Mouse (Mus musculus) right cerebral cortex, postnatal 14 days (tissue): ENCODE measurements around the gene Rps26.
A peak's percentile ranks its signal among the peaks of the same experiment; 100 is the strongest.
"Not testable (repeated sequence)": the region's sequence is repeated elsewhere in the genome, so short reads cannot be mapped to it uniquely, and the experiment has no call there.

Source experiments
- DNase-seq: peaks from one replicate; pipeline ENCODE4 v3.0.0; 2022

Rps26 gene

DNA sequence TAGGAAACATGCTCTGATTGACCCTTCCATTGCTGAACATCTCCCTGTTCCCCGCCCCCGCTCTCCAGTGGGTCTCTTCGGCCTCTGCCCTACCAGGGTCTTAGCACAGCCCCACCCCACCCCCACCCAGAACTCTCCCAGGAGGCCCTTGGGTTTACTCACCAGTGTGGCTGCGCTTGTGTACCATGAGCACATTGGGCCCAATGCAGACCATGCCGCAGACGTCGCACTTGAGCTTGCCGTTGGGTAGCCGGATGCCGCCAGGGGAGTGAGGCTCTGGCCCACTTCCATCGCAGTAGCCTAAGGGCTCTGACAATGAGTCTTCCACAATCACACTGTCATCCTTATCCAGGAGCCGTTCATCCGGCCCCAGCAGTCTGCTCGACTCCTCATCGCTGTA, 14.3 kb upstream of the Rps26 start:
- no peak for DNase-seq

DNA sequence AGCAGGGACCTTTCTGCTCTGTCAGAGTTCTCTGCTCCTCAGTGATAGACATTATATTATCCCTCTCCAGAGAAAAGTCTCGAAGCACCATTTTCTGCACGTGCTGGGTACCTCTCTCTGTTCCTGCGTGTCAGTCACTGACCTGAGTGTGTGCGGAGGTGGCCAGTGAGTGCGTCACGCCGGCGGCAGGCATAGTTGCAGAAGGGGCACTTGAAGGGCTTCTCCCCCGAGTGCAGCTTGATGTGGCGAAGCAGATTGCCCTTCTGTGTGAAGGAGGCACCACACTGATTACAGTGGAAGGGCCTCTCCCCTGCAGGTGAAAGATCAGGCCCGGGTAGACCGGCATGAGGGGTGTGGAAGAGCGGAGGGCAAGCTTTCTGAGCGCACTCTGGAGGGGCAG, 13.5 kb upstream of the Rps26 start:
- DNase-seq: no peak

DNA sequence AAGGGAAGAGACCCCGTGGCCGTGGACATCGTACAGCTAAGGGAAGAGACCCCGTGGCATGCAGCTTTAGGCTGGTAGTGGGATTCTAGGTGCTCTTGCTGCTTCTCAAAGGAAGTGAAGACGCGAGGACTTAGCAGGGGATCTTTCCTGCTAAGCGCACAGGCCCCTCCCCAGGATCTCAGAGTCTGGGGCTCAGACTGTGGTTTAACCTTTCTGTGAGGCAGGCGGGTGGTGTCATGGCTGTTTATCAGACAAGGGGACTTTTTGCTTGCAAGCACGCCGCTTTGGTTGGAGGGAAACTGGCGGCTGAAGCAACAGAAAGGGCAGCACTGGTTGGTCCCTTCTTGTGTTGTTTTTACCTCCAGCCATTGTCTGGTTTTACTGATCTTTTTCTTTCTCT, 10.5 kb upstream of the Rps26 start:
- no peak for DNase-seq

DNA sequence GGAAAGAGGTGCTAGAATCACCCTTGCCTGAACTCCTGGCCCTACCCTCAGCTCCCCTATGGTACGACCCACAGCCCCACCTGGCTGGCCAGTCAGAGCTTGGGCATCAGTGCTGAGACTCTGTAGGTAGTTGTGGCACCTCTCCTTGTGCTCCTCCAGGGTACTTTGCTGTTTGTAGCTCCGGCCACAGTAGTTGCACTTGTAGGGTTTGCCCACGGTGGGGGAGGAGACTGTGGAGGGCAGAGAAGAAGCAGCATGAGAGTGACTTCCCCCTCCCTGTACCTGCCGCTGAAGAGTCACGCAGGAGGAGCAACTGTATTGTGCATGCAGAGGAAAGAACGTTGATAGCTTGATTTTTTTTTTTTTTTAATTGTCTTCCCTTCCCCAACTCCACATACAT, 10.0 kb upstream of the Rps26 start:
- no peak for DNase-seq

DNA sequence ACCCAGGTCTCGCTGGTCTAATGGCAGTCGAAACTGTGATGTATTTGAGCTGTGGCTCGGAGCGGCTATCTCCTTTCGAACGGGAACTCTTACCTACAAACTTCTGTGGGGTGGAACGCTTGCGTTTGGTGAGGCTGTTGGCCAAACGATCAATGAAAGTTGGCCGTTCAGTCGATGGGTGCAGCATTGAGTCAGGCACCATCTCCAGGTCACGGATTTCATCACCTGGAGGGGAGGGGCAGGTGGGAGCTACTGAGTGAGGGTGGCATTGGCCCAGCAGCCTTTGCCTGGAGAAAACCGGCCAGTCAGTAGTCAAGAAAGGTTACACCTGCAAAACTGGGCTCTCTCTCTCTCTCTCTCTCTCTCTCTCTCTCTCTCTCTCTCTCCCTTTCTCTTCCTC, 9.2 kb upstream of the Rps26 start:
- DNase-seq: no peak

DNA sequence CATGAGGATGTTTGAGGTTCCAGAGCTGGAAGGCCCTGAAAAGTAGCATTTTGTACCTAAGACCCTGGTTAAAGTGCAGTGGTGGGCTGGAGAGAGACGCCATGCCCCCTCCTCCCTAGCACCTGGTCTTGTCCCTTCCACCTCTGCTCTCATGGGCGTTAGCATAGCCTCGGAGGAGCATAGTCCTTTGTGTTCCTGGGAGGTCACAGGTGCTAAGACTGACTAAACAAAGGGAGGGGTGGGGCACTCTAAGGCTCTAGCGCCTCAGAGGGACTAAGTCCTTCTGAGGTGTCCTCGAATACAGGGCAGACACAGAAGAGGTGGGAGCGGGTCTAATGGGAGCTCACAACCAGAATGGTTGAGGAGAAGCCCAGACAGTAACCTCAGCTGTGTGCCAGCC, 5.0 kb upstream of the Rps26 start:
- no peak for DNase-seq

DNA sequence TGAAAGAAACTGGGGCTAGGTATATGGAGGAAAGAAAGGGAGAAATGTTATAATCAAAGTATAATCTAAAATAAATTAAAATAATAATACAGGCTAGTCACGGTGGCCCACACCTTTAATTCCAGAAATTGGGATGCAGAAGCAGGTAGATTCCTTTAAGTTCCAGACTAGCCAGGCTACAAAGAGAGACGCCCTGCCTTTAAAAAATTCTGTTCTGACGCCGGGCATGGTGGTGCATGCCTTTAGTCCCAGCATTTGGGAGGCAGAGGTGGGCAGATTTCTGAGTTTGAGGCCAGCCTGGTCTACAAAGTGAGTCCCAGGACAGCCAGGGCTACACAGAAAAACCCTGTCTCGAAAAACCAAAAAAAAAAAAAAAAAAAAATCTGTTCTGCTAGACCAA, 3.8 kb upstream of the Rps26 start:
- DNase-seq: not testable (repeated sequence)

DNA sequence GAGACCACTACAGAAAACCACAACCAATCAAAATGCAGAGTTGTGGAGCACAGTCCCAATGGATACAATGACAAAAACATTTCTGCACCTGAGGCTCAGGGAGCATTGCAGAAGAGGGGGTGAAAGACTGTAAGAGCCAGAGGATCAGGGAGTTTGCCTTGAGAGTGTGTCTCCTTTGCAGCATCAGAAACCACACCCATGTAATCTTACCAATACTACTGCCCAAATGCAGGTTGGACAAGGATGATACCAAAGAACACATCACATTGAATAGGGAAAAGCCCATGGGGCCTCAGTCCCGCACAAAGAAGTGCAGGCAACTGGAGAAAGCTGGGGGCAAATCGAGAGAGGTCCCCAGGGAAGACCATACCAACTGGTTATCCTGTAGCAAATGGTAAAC, 3.2 kb upstream of the Rps26 start:
- DNase-seq: no peak

DNA sequence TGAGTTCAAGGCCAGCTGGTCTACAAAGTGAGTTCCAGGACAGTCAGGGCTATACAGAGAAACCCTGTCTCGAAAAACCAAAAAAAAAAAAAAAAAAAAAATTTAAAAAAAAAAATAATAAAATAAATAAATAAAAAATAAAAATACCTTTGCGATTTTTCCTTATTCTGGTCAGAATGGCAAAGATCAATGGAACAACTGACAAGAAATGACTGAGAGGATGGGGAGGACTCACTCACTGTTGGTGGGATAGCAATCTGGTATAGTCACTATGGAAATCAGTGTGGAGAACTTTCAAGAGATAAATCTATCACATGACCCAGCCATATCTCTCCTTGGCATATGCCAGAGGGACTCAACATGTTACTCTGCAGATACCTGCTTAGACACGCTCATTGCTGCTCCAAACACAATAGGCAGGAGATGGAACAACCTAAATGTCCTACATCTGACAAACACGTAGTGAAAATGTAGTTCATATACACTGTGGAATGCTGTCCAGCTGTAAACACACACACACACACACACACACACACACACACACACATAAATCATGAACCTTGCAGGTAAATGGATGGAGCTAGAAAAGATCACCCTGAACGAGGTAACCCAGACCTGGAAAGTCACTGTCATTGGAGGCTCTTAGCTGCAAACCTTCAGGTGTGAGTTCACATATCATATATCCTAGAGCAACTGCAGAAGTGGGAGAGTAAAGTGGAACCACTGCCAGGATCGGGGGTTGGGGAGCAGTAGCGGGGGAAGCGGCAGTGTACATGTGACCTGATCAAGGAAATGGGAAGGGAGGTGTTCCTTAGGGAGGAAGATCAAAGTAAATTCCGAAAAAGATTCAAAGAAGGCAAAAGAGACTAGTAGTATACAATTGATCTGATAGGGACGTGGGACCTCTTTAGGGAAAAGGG, 1.1 kb upstream of the Rps26 start:
- DNase-seq: no peak

DNA sequence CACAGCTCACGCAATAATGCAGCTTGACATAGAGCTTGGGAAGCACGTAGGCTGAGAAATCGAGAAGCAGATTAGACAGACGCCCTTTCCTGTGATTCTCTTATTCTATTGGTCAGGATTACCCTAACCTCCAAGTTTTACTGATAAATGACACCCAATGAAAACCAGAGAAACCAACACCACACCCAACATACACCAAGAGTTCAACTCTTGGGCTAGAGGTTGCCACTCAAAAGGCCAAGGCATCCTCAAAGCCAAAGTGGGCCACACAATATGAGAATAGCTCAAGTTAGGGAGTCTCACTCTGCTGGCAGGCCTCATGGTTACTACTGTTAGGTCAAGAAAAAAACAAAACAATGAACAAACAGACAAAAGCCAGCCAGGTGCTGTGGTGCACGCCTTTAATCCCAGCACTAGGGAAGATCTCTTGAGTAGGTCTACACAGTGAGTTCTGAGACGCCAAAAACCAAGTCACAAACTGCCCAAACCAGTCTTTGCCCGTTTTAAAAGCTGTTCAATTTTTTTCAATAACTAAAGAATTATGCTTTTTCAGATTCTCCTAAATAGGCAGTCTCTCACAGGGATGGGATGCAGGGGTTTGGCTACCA, 1.2 kb downstream of the Rps26 start:
- DNase-seq: no peak

DNA sequence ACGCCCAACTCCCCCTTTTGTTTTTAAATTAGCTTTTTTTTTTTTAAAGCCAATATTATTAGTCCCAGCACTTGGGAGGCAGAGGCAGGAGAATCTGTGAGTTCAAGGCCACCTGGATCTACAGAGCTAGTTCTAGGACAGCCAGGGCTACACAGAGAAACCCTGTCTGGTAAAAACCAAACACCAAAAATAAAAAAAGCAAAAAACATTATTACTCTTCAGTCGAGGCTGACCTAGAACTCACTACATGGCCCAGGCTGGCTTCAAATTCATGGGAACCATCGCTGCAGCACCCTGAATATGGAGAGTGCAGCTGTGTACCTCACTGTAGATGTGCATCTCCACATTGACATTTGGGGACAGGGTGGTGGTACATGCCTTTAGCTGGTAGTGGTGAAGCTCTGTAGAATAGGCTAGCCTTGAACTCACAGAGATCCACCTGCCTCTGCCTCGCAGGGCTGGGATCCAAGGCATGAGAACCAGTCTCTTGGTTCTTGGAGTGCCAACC, 3.4 kb downstream of the Rps26 start:
- not testable (repeated sequence) for DNase-seq

DNA sequence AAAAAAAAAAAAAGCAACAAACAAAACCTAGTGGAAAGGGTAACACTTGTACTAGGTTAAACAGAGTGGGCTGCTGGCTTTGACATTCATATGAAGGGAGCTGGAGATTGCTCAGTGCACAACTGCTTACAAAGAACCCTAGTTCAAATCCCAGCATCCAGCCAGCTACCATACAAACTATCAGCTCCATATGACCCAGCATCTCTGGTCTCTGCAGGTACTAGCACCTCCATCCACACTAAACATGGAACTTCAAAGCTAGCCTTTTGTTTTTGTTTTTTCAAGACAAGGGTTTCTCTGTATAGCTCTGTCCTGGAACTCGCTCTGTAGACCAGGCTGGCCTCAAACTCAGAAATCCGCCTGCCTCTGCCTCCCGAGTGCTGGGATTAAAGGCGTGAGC, 3.8 kb downstream of the Rps26 start:
- DNase-seq: no peak

DNA sequence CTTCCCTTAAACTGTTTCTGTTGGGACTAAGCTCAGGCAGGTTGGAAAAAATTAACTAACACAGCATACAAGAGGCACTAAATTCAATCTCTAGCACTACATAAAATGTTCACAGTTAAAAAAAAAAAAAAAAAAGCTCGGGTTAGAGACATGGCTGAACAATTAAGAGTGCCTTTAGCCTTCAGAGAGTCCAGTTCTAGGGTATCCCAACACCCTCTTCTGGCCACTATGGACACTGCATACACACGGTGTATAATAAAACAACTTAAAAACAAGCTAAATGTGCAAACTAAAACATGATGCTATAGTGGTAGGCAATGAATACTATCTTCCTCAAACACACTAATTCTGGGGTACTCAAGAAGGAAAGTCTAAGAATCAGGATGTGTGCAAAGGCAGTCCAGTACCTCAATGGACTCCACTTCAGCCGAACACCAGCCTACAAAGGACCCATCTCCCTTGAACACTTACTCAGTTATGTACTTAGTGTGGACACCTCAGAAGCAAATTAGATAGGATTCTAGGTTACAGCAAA, 4.5 kb downstream of the Rps26 start:
- DNase-seq: no peak

DNA sequence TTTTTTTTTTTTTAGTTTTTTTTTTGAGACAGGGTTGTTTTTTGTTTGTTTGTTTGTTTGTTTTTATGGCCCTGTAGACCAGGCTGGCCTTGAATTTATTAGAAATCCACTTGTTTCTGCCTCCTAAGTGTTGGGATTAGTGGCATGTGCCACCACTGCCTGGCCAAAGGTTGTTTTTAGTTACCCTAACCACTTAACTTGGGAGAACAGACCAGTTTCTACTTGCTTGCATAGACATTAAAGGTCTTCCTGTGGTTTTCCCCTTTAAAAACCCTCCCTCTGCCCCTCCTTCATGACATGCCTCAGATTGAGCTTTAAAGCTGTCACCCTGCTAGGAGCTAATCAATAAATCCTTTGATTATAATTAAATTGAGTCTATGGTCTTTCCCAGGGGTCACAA, 6.3 kb downstream of the Rps26 start:
- DNase-seq: no peak

DNA sequence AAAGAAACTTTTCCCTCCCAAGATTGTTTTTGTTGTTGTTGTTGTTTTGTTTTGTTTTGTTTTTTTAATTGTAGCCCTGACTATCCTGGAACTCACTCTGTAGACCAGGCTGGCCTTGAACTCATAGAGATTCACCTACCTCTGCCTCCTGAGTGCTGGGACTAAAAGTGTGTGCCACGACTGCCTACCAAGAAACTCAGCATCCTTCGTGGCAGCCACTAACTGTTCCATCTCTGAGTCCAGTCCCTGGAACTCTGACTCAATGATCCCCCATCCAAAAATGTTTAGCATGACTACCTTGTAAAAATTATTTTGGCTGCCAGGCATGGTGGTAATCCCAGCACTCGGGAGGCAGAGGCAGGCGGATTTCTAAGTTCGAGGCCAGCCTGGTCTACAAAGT, 7.4 kb downstream of the Rps26 start:
- DNase-seq: not testable (repeated sequence)

DNA sequence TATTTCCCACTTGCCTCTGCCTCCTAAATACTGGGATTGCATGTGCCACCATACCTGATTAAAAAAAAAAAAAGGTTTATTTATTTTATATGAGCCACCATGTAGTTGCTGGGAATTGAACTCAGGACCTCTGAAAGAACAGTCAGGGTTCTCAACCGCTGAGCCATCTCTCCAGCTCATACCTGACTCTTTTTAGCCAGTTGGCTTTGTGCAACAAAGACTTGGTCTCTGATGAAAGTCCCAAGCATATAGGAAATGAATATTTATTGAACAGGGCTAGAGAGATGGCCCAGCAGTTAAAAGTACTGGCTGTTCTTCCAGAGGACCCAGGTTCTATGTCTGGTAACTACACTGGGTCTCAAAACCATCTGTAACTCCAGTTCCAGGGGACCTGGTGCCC, 8.0 kb downstream of the Rps26 start:
- DNase-seq: no peak

DNA sequence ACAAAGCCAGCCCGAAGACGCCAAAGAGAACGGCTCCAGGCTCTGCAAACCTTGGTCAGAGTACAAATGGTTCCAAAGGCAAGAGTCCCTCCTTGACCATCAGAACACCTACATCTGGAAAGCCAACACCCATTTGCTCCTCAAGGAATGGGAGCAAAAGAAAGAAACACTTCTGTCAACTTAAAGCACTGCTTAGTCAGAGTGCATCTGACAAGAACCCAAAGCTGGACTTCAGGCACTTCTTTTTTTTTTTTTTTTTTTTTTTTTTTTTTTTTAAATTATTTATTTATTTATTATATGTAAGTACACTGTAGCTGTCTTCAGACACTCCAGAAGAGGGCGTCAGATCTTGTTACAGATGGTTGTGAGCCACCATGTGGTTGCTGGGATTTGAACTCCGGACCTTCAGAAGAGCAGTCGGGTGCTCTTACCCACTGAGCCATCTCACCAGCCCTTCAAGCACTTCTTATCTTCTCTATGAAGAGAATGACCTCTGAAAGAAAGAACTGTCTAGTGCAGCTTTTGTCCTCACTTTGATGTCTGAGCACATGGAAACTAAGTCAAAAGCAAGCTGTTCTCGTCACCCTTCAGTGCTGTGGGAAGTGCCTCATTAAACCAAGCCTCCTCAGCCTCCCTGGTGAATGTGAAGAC, 10.6 kb downstream of the Rps26 start:
- not testable (repeated sequence) for DNase-seq

DNA sequence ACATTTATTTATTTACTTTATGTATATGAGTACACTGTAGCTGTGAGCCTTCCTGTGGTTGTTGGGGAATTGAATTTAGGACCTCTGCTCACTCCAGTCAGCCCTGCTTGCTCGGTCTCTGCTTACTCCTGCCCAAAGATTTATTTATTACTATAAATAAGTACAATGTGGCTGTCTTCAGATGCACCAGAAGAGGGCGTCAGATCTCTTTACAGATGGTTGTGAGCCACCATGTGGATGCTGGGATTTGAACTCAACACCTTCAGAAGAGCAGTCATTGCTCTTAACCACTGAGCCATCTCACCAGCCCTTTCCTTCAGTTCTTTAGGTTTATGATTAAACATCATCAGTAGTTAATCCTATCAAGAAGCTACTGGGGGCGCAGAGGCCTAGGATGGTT, 11.6 kb downstream of the Rps26 start:
- no peak for DNase-seq

DNA sequence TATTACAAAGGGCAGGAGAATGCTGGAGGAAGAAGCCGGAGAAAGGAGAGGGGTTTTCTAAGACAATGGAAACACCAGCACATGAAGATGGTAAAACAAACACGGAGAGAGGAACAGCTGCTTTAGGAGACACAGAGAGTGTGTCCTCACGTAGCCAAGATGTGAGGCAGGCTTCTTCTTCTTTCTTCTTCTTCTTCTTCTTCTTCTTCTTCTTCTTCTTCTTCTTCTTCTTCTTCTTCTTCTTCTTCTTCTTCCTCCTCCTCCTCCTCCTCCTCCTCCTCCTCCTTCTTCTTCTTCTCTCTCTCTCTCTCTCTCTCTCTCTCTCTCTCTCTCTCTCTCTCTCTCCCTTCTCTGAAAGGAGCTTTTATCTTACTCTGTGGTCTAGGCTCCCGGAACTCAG, 12.7 kb downstream of the Rps26 start:
- not testable (repeated sequence) for DNase-seq

DNA sequence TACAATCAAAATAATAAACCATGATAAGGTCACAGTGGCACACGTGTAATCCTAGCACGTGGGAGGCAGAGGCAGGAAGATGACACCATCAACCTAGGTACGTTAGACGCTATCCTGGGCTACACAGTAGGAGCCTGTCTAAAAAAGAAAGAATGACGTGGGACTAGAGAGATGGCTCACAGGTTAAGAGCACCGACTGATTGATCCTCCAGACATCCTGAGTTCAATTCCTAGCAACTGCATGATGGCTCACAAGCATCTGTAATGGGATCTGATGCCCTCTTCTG, 13.4 kb downstream of the Rps26 start:
- no peak for DNase-seq

DNA sequence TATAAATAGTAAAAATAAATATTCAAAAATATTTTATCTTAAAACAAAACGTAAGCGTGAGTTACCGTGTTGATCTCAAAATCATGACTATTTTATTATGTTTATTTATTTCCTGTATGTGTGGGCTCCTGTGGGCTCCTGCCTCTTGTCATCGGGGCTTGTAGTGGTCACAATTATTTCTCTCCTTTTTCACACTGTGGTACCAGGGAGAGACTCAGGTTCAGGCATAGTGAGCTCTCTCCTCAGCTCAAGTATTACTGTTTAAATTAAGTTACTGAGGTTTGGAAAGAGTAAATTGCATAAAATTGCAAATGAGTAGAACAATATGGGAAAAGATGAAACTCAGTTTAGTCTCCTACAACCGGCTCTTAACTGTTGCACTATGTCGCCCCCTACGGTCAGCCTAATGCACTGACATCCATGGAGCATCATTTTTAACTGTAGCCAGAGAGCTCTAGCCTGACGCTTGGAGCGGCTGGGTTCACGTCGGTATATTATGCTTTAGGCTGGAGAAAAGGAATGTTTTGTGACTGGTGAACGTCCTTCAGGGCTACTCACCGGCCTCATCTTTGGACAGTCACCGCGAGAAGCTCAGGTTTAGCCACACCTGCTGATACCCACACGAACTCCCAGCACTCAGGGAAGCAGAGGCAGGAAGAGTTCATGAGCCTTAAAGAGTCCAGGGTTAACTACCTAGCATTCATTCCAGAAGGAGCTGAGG, 14.0 kb downstream of the Rps26 start:
- DNase-seq: peak; percentile 73

DNA sequence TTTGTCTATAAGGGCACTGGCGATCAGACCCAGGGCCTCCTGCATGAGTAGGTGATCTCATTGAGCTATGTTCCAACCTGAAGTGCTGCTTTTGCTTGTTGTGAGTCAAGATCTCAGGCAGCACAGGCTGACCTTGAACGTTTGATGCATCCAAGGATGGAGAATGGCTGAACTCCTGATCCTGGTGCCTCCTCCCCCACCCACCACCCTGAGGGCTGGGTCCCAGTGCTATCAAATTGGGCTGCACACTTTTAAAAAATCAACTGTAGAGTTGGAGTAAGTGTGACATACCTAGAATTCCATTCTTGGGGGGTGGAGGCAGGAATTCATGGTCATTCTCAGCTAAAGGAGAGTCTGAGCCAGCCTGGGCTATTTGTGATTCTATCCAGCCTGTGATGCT, 20.1 kb downstream of the Rps26 start:
- no peak for DNase-seq

DNA sequence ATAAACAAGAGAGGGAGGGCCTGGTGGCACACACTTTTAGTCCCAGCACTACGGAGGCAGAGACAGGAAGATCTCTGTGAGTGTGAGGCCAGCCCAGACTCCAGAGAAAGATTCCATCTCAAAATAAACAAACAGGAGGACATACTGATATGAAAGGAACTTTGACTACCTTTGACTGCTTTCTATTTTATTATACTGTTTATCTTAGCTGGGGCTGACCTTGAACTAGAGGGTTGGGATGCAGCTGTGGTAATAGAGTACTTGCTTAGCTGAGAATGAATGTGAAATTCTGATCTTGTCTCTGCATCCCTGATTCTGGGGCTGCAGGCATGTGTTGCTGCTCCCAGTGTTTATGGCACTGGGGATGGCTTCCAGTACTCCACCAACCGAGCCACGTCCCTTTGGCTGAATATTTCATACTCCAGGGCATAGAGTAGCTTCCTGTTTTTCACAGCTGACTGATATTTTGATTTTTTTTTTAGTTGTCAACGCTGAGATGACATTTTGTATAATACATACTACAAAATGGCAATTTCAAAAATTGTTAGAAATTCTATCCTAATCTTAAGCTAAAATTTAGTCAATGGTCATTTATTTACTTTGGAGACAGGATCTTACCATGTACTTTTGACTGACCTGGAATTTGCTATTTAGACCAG, 23.9 kb downstream of the Rps26 start:
- DNase-seq: no peak
